Mouse (Mus musculus) liver, embryonic 14.5 days (tissue): ENCODE data around the gene Shisal1.

Experiments
- CTCF ChIP-seq: IDR thresholded peaks from 2 replicates; pipeline ENCODE4 v1.5.1; 2016; ENCODE audit warnings: antibody characterized with exemption, low read depth, control low read depth
- EP300 ChIP-seq: IDR thresholded peaks from 2 replicates; pipeline ENCODE4 v1.6.1; 2016; ENCODE audit warnings: antibody characterized with exemption, low read depth

GRCm38 (mm10) chr15:84453091-84453490 lies 6.2 kb upstream of the Shisal1 start:
- TF ChIP-seq CTCF: no peak
- TF ChIP-seq EP300: no peak
